Mouse (Mus musculus): ENCODE results near the gene Prr15.

Prr15 gene

DNA sequence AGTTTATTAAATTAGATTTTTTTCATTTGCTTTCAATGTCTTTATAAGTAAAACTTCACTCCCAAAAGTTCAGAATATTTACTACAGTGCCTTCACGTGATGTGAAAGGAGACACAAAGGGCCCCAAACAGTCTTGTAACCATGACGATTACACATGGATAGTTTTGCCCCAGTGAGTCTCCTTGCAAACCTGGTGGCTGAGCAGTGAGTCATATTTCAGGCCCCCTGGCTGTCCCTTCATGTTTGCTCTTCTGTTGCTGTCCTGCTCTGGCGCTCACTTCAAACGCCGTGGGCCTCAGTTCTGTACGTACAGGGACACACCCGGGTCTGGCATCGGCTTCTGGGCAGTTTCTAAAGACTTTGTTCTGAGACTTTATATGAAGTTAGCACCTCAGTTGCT lies 6.6 kb downstream of the Prr15 start:
- DNase-seq (ENCODE audit: low spot score): peak; percentile 40

GRCm38 (mm10) chr6:54333116-54333651 lies 7.5 kb downstream of the Prr15 start:
- no peak for DNase-seq (ENCODE audit: low spot score)

- DNase-seq (ENCODE audit: low spot score): no peak
Observed at GRCm38 (mm10) chr6:54333652-54334396, 8.2 kb downstream of the Prr15 start.

DNA sequence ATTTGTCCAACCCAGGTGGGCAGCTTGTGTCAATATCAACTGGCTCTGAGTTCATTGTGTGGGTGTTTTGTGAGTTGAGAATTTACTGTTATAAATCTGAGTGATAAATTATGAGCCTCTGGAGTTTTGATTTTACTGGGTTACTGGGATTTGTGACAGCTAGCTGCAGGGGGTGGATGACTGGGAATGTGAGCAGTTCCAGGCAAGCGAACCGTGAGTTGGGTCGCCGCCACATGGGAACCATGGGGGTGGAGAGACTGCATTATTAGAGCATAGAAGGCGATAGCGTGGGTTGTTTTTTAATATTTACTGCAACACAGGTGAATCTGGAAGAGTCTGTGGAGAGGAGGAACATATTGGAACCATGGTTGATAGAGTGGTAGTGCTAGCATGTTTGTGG lies 11.7 kb downstream of the Prr15 start:
- no peak for DNase-seq (ENCODE audit: low spot score)

DNA sequence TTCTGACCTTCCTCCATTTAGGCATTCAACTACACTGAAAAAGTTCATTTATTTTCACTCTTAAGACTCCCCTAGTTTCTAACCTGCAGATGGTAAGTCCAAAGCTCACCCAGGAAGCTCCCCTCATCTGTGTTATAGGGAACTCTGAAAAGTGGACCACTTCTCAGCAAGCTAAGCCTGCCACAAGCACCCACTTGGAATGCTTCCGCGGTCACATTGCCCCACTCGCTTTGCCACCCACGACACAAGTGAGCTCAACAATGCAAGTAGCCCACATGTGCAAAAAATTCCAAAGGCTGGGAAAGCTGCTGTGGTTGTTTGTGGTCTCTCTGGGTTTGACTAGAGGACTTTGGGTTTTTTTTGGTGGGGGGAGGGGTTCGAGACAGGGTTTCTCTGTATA lies 15.5 kb downstream of the Prr15 start:
- DNase-seq (ENCODE audit: low spot score): no peak

DNA sequence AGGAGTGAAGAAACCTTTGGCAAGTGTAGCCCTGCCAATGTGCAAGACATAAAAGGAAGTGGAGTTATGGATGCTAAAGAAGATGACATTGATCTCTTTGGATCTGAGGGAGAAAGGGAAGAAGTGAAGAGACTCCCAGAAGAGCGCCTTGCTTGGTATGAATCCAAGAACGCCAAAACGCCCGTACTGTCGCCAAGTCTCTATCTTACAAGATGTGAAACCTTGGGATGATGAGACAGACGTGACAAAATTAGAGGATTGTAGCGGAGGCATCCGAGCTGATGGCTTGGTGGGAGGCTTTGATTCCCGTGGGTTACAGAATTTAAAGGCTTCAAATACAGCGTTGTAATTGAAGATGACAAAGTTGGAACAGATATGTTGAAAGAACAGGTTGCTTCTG lies 16.6 kb downstream of the Prr15 start:
- DNase-seq (ENCODE audit: low spot score): no peak

- DNase-seq (ENCODE audit: low spot score): no peak
Observed at GRCm38 (mm10) chr6:54351860-54352259, 26.2 kb downstream of the Prr15 start.

- DNase-seq (ENCODE audit: low spot score): no peak
Observed at GRCm38 (mm10) chr6:54352931-54353690, 27.5 kb downstream of the Prr15 start.

DNA sequence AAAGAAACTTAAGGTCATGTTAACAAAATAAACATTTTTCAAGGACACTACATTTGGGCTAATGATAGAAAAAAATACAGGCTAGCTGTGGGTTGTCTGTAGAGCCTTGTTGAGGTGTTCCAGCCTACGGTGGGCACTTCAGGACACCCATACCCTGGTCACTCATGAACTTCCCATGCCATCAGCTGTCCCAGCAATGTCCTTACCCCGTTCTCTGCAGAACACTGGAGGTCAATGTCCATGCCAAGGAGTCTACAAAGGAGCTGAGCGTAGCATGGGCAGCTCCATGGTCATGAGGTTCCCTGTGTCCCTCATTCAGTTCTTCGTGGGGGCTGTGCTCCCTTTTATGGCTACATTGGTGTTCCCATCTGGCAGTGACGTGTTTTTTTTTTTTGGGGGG lies 28.1 kb downstream of the Prr15 start:
- DNase-seq (ENCODE audit: low spot score): no peak

DNA sequence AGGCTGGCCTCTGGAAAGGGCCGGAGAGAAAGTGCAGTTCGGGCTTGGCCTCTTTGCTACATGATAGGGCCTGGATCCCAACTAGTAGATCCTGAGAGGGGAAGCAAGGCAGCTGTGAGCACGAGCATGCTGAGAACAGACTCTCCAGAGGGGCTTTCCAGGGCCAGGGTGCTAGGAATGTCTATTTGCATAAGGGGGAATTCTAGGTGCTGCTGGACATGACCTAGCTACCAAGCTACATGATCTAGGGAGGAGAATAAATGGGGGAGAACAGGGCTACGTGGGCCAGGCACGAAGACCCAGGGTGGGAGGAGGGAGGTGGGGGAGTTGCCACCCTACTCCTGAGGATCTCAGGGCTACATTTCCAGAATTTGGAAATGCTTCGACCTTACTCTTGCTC lies 30.0 kb downstream of the Prr15 start:
- no peak for DNase-seq (ENCODE audit: low spot score)

DNA sequence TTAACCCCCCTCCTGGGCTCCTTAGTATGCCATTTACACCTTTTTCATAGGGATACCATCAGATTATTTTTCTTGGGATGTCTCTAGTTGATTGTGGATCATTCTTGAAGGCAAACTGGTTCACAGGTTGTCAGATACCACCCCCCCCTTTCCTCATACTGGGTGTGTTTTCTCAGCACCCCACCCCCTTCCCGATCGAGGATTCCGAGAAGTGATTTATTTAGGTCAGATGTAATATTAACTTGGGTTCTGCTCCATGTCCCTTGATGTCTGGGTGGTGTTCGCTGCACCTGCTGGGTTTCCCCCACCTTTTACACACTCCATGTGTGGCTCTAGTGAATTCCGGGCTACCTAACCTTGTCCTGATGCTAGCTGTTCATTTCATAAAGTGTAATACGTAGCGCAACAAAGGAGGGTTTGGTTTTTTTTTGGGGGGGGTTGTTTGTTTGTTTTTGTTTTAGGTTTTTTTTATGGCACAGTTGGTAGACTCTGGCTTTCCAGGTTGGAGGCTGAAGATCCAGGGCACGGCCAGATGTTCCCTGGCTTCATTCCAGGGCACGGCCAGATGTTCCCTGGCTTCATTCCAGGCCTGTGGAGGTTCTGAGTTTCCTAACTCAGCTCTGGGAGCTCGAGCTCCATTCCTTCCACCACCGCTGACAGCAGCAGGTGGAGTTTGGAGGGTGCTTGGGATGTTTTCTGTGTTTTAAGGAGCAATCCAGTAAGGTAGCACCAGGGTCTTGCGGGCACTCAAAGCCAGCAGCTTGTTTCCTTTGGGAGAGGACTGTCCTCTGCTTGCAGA lies 37.1 kb downstream of the Prr15 start:
- no peak for DNase-seq (ENCODE audit: low spot score)

DNA sequence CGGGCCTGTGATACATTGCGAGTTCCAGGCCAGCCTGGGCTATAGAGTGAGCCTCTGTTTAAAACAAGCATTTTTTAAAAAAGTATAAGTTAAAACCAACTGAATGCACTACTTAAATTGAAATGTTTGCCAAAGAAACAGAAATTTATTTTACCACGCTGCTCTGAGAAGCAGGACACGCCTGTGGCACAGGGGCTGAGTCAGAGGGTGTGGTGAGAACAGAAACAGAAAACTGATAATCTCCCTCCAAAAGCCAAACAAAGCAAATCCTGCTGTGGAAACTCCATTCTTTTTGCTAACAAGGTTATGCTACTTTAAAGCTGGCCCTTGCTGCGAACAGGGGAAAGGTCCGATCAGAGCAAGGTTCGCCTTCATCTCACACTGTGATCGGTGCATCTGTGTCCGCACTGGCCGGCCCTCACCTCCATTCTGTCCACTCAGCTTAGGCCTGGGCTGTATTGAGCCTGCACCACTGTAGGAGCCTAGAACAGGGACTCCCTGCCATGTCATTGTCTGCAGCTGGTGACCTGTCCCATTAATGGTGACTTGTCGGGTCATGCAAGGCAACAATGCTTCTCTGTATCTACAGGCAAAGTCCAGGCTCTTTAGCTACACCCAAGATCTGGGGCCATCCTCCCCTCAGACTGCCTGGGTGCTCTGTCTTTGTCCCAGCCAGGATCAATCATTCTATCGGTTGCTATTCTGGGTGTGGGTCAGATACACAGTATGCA lies 38.9 kb downstream of the Prr15 start:
- peak; percentile 36 for DNase-seq (ENCODE audit: low spot score)

DNA sequence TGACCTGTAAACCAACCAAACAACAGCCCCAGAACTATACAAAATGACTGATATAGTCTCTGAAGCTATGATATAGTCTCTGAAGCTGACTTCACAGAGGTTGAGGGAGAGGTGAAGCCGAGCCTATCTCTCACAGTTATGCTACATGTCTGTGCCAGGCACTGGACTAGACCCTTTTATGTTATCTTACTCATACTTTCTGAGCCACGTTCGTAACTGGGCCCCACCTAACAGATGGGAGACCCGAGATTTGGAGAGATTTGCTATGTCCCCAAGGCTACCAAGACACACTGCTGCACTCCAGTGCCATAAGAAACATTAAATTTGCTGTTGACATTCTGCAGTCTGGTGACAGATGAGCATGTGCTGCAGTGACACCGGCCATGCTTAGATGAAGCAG lies 41.0 kb downstream of the Prr15 start:
- DNase-seq (ENCODE audit: low spot score): no peak

- DNase-seq (ENCODE audit: low spot score): peak; percentile 50
Observed at GRCm38 (mm10) chr6:54368071-54368470, 42.4 kb downstream of the Prr15 start.

- no peak for DNase-seq (ENCODE audit: low spot score)
Observed at GRCm38 (mm10) chr6:54369913-54370542, 44.4 kb downstream of the Prr15 start.

DNA sequence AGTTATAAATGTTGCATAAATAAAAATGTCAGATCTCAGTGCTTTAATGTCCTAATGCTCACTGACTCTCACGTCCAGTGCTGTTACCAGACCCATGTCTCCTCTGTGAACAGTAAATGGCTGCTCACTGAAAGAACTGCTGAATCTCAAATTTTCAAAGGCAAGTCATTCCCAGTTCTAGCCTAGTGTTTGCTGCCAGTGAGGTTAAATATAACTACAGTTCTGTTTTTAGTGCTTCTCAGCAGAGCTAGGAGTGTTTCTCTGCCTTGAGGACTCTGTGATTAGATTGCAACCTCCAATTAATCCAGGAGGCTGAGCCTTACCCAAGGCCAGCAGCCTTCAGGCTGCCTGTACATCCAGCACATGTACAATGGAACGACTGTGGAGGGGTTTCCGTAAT lies 46.2 kb downstream of the Prr15 start:
- no peak for DNase-seq (ENCODE audit: low spot score)

GRCm38 (mm10) chr6:54379356-54379755 lies 53.7 kb downstream of the Prr15 start:
- no peak for DNase-seq (ENCODE audit: low spot score)
